Mouse (Mus musculus): ENCODE measurements around the gene Pip4k2a. TPM values are rescaled to one million over a fixed set of nuclear protein-coding genes. Genes with fewer than 3 reads are reported as not detected.
"Not testable (repeated sequence)": the region's sequence is repeated elsewhere in the genome, so short reads cannot be mapped to it uniquely, and the experiment has no call there.

Gene Pip4k2a
- 26.2 and 26.4 TPM in 2 replicates for polyA plus RNA-seq (2016; fragmentation: Nextera tagmentation; extraction: Ambion mirVana)

GRCm38 (mm10) chr2:18998054-18998478 is at the start of gene Pip4k2a, which contains the start of gene 4930426L09Rik:
Gene Pip4k2a (minus strand): TSS chr2:18998126.
Gene 4930426L09Rik (plus strand): TSS chr2:18998343.
- Histone ChIP-seq H3K36me3 (no peaks in the 10 kb centered on the region), H3K27me3 (replicated peaks) (no peaks in the 10 kb centered on the region), H3K4me2 (peak within 1 kb of the TSS; percentile 81), H3K4me3 (peak within 1 kb of the TSS; percentile 93), H3K9me3 (replicated peaks) (no peaks in the 10 kb centered on the region), H3K27ac (peak within 1 kb of the TSS; percentile 99), H3K4me1 (peaks cover 53% of the 10 kb centered on the region), H3K9ac (peak within 1 kb of the TSS; percentile 95)
- WGBS (ENCODE audit: insufficient replicate concordance): under 1% methylated on average over 66 of the region's 66 CpGs
- ATAC-seq: peak; percentile 97

- Histone ChIP-seq H3K27ac (peak overlapping the region; percentile 49), H3K9me3 (replicated peaks) (no peaks in the 10 kb centered on the region), H3K9ac (no peak overlapping the region), H3K4me1 (no peaks in the 10 kb centered on the region), H3K36me3 (no peaks in the 10 kb centered on the region), H3K4me2 (no peak overlapping the region), H3K27me3 (replicated peaks) (no peaks in the 10 kb centered on the region), H3K4me3 (no peak overlapping the region)
- 62% methylated on average over 4 of the region's 4 CpGs for WGBS (ENCODE audit: insufficient replicate concordance)
- ATAC-seq: no peak
Observed at GRCm38 (mm10) chr2:19037907-19038570, 40.1 kb upstream of the Pip4k2a start.

- no peak overlapping the region for H3K9ac ChIP-seq
- H3K36me3 ChIP-seq: no peaks in the 10 kb centered on the region
- H3K4me3 ChIP-seq: no peak overlapping the region
- H3K27me3 ChIP-seq (replicated peaks): no peaks in the 10 kb centered on the region
- WGBS (ENCODE audit: insufficient replicate concordance): 52% methylated on average over 4 of the region's 4 CpGs
- no peak overlapping the region for H3K4me2 ChIP-seq
- no peak for ATAC-seq
- no peak overlapping the region for H3K27ac ChIP-seq
- no peaks in the 10 kb centered on the region for H3K9me3 ChIP-seq (replicated peaks)
- H3K4me1 ChIP-seq: no peaks in the 10 kb centered on the region
Observed at GRCm38 (mm10) chr2:19037430-19037829, 39.5 kb upstream of the Pip4k2a start.

GRCm38 (mm10) chr2:19024807-19025206 is 26.9 kb upstream of the Pip4k2a start:
- no peak overlapping the region for H3K9ac ChIP-seq
- ATAC-seq: no peak
- no peaks in the 10 kb centered on the region for H3K36me3 ChIP-seq
- no peak overlapping the region for H3K27ac ChIP-seq
- 76% methylated on average over 2 of the region's 2 CpGs for WGBS (ENCODE audit: insufficient replicate concordance)
- no peaks in the 10 kb centered on the region for H3K27me3 ChIP-seq (replicated peaks)
- H3K4me3 ChIP-seq: no peak overlapping the region
- H3K4me2 ChIP-seq: no peak overlapping the region
- peaks cover 4% of the 10 kb centered on the region; the same call in 1 of the 2 replicates for H3K4me1 ChIP-seq
- H3K9me3 ChIP-seq (replicated peaks): no peaks in the 10 kb centered on the region

GRCm38 (mm10) chr2:19018034-19018433 is 20.1 kb upstream of the Pip4k2a start:
- Histone ChIP-seq H3K36me3 (no peaks in the 10 kb centered on the region), H3K4me2 (no peak overlapping the region), H3K9ac (no peak overlapping the region), H3K4me3 (no peak overlapping the region), H3K27ac (no peak overlapping the region), H3K27me3 (replicated peaks) (no peaks in the 10 kb centered on the region), H3K4me1 (peaks cover 17% of the 10 kb centered on the region), H3K9me3 (replicated peaks) (no peaks in the 10 kb centered on the region)
- no peak for ATAC-seq
- WGBS (ENCODE audit: insufficient replicate concordance): 46% methylated on average over 2 of the region's 2 CpGs

- no peak overlapping the region for H3K4me3 ChIP-seq
- H3K27ac ChIP-seq: no peak overlapping the region
- H3K9ac ChIP-seq: no peak overlapping the region
- 63% methylated on average over 1 of the region's 1 CpGs for WGBS (ENCODE audit: insufficient replicate concordance)
- no peaks in the 10 kb centered on the region for H3K27me3 ChIP-seq (replicated peaks)
- ATAC-seq: 0 out of 2 replicates have a peak, but pooled peaks have one; percentile 37
- H3K4me2 ChIP-seq: no peak overlapping the region
- H3K4me1 ChIP-seq: peaks cover 18% of the 10 kb centered on the region
- no peaks in the 10 kb centered on the region for H3K9me3 ChIP-seq (replicated peaks)
- H3K36me3 ChIP-seq: no peaks in the 10 kb centered on the region
Observed at GRCm38 (mm10) chr2:19016839-19017238, 18.9 kb upstream of the Pip4k2a start.

- Histone ChIP-seq H3K9me3 (replicated peaks) (no peaks in the 10 kb centered on the region), H3K36me3 (no peaks in the 10 kb centered on the region), H3K9ac (no peak overlapping the region), H3K4me2 (no peak overlapping the region), H3K27me3 (replicated peaks) (no peaks in the 10 kb centered on the region), H3K4me1 (peaks cover 23% of the 10 kb centered on the region), H3K27ac (no peak overlapping the region), H3K4me3 (no peak overlapping the region)
- no peak for ATAC-seq
- 66% methylated on average over 5 of the region's 5 CpGs for WGBS (ENCODE audit: insufficient replicate concordance)
Observed at GRCm38 (mm10) chr2:19016348-19016747, 18.4 kb upstream of the Pip4k2a start.

GRCm38 (mm10) chr2:19011443-19011842 is 13.5 kb upstream of the Pip4k2a start:
- H3K4me3 ChIP-seq: peak overlapping the region; percentile 32
- ATAC-seq: peak; percentile 97
- H3K27ac ChIP-seq: peak overlapping the region; percentile 85
- no peaks in the 10 kb centered on the region for H3K27me3 ChIP-seq (replicated peaks)
- peaks cover 43% of the 10 kb centered on the region for H3K4me1 ChIP-seq
- H3K9me3 ChIP-seq (replicated peaks): no peaks in the 10 kb centered on the region
- H3K36me3 ChIP-seq: no peaks in the 10 kb centered on the region
- peak overlapping the region; percentile 57 for H3K4me2 ChIP-seq
- peak overlapping the region; percentile 49; the same call in 1 of the 2 replicates for H3K9ac ChIP-seq
- WGBS (ENCODE audit: insufficient replicate concordance): 15% methylated on average over 6 of the region's 6 CpGs

GRCm38 (mm10) chr2:19010541-19010940 is 12.6 kb upstream of the Pip4k2a start:
- H3K9me3 ChIP-seq (replicated peaks); H3K9ac ChIP-seq; H3K27me3 ChIP-seq (replicated peaks); H3K4me3 ChIP-seq; H3K36me3 ChIP-seq: not testable (repeated sequence)
- peaks cover 41% of the 10 kb centered on the region for H3K4me1 ChIP-seq
- ATAC-seq: peak; percentile 46; the same call in 1 of the 2 replicates
- peak overlapping the region; percentile 57 for H3K4me2 ChIP-seq
- 47% methylated on average over 1 of the region's 1 CpGs for WGBS (ENCODE audit: insufficient replicate concordance)
- H3K27ac ChIP-seq: peak overlapping the region; percentile 85

GRCm38 (mm10) chr2:19007580-19007979 is 9.7 kb upstream of the Pip4k2a start:
- H3K4me2 ChIP-seq: no peak overlapping the region
- H3K9me3 ChIP-seq (replicated peaks): no peaks in the 10 kb centered on the region
- H3K4me3 ChIP-seq: no peak overlapping the region
- no peaks in the 10 kb centered on the region for H3K36me3 ChIP-seq
- H3K9ac ChIP-seq: no peak overlapping the region
- no peak overlapping the region for H3K27ac ChIP-seq
- H3K4me1 ChIP-seq: peaks cover 54% of the 10 kb centered on the region
- 77% methylated on average over 4 of the region's 4 CpGs for WGBS (ENCODE audit: insufficient replicate concordance)
- H3K27me3 ChIP-seq (replicated peaks): no peaks in the 10 kb centered on the region
- no peak for ATAC-seq

- no peak overlapping the region; the same call in 1 of the 2 replicates for H3K27ac ChIP-seq
- H3K4me2 ChIP-seq: no peak overlapping the region
- 70% methylated on average over 7 of the region's 7 CpGs for WGBS (ENCODE audit: insufficient replicate concordance)
Observed at GRCm38 (mm10) chr2:19006124-19006523, 8.2 kb upstream of the Pip4k2a start.

GRCm38 (mm10) chr2:19004801-19005200 is 6.9 kb upstream of the Pip4k2a start:
- Histone ChIP-seq H3K4me1 (peaks cover 33% of the 10 kb centered on the region), H3K4me3 (no peak overlapping the region), H3K9me3 (replicated peaks) (no peaks in the 10 kb centered on the region), H3K27ac (no peak overlapping the region), H3K4me2 (peak overlapping the region; percentile 19), H3K36me3 (no peaks in the 10 kb centered on the region), H3K27me3 (replicated peaks) (no peaks in the 10 kb centered on the region), H3K9ac (no peak overlapping the region)
- ATAC-seq: peak; percentile 27; the same call in 1 of the 2 replicates
- WGBS (ENCODE audit: insufficient replicate concordance): 25% methylated on average over 10 of the region's 10 CpGs

More at GRCm38 (mm10) chr2:19006124-19006523, 8.2 kb upstream of the Pip4k2a start:
- H3K36me3 ChIP-seq: no peaks in the 10 kb centered on the region
- no peak overlapping the region for H3K4me3 ChIP-seq
- no peaks in the 10 kb centered on the region for H3K9me3 ChIP-seq (replicated peaks)
- no peak for ATAC-seq
- no peak overlapping the region for H3K9ac ChIP-seq
- peaks cover 42% of the 10 kb centered on the region for H3K4me1 ChIP-seq
- no peaks in the 10 kb centered on the region for H3K27me3 ChIP-seq (replicated peaks)

All from liver, embryonic 12.5 days (tissue).